Mouse (Mus musculus) testis, postnatal 10 days (tissue): ENCODE results near the gene Otulin.

Experiments used
- DNase-seq: peaks from one replicate; pipeline ENCODE4 v3.0.0; 2021; ENCODE audit warnings: low spot score

Gene Otulin

DNA sequence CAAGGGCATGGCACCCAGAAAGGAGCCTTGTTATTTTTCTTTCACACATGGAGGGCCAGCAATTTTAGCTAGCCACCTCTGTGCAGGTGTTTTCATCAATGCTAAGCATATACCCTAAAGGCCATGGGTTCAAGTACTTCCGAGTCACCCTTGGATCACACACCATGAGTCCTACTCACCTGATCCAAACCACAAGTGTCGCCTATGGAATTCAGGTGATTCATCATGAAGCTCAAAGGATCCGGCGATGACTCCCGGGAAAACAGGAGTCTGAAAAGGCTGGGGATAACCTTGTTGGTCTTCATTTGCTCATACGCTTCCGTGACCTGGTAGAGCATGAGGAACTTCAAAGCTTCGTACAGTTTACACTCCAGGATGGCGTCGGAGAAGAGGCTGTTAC lies 27.4 kb upstream of the Otulin start:
- peak; percentile 16 for DNase-seq

DNA sequence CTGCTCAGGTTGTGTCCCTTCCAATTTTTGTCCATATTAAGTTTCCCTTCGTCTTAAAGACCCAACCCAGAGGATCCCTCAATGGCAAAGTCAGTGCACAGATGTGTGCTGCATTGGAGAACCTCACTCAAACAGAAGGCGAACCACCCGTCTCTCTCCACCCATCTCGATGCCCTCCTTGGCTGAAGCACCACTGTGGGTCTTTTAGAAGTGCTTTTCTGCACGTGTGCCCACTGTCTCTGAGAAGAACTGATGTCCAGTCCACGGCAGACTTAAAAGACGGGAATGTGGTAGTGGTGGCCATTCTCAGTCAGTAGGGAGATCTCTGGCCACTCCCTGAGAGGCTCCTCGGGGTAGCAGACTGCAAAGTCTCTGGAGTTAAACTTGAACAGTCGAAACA lies 26.1 kb upstream of the Otulin start:
- DNase-seq: peak; percentile 27

DNA sequence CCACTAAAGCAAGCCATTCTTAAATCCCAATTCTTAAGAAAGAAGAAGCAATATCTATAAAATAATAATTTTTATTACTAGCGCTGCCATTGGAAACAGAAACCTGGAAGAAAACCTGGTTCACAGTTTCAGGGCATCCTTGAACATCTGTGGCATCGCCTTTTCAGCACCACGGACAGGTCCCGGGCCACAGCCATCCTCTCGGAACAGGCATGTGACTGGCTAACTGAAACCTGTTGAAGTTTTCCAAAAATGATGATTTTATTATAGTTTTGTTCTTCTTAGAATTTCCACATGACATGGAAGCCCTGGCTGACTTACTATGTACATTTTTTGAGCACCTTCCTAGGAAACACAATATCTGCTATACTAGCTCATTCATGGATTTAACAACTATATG lies 24.5 kb upstream of the Otulin start:
- DNase-seq: peak; percentile 82

DNA sequence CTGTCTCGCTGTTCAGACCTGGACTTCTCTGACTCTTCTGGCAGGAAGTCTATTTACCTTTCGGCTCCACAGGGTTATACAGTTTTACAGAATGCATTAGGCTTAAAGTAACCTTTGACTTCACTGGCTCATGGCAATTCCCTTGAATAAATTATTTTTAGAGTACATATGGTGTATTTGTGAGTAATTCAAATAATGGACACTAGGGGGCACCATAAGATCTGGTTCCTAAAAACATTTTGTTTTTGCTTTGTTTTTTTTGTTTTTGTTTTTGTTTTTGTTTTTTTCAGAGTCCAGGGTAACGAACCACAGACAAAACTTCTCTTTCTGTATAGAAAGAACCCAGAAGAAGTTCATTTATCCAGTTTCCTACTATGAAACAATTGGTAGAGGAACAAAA lies 17.2 kb upstream of the Otulin start:
- DNase-seq: no peak

DNA sequence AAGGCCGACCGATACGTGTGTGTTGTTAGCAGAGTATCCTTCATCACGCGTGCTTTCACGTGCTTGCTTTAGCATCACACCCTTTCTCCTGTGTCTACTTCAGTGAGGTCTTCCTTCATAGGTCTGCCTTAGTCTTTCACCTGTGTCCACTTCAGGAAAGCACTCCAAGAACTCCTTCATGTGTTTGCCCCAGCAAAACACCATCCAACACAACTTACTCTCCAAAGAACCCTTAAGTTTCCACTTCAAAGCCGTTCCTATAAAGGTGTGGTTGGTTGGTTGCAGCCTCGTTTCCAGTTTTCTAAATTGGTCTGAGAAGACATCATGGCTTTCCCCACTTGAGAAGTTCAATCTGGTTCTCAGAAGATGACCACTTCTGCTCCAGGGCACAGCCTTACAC lies 16.2 kb upstream of the Otulin start:
- no peak for DNase-seq

DNA sequence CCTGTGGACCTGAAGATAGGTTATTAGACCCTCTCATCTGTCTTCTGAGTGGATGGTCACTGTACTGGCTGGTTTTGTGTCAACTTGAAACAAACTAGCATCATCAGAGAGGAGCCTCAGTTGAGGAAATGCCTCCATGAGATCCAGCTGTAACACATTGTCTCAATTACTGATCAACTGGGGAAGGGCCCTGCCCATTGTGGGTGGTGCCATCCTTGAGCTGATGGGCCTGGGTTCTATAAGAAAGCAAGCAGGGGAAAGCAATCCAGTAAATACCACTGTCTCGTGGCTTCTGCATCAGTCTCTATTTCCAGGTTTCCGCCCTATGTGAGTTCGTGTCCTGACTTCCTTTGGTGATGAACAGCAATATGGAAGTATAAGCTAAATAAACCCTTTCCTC lies 14.8 kb upstream of the Otulin start:
- DNase-seq: no peak

DNA sequence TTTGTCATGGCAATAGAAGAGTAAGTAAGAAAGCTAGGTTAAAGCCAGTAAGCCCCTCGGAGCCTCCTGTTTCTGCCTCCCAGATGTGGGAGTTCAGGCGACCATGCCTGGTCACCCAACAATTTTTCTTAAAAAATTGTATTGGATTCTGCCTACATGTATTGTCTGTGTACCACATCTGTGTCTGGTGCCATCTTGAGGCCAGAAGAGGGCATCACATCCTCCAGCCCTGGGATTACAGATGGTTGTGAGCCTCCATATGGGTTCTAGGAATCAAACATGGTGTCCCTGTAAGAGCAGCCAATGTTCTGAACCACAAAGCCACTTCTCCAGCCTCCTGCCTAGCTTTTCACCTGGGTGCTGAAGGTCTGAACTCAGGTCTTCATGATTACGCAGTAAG lies 12.4 kb upstream of the Otulin start:
- DNase-seq: no peak

DNA sequence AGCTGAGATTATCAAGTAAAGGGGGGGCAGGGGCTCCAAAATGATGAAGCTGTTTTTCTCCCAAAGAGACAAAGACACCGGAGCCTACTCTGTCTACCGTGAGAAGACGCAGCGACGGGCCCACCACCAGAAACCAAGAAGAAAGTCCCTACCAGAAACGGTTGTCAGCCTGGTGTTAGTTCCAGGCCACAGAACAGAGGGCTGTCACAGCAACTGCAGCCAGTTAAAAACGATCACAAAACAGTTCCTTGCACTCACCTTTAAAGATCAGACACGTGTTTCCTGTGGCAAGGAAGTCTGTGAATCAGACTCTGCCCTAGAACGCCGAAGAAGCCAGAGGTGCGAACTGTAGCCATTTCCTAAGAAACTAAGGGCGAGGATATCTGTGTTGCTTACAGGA lies 10.7 kb upstream of the Otulin start:
- no peak for DNase-seq

DNA sequence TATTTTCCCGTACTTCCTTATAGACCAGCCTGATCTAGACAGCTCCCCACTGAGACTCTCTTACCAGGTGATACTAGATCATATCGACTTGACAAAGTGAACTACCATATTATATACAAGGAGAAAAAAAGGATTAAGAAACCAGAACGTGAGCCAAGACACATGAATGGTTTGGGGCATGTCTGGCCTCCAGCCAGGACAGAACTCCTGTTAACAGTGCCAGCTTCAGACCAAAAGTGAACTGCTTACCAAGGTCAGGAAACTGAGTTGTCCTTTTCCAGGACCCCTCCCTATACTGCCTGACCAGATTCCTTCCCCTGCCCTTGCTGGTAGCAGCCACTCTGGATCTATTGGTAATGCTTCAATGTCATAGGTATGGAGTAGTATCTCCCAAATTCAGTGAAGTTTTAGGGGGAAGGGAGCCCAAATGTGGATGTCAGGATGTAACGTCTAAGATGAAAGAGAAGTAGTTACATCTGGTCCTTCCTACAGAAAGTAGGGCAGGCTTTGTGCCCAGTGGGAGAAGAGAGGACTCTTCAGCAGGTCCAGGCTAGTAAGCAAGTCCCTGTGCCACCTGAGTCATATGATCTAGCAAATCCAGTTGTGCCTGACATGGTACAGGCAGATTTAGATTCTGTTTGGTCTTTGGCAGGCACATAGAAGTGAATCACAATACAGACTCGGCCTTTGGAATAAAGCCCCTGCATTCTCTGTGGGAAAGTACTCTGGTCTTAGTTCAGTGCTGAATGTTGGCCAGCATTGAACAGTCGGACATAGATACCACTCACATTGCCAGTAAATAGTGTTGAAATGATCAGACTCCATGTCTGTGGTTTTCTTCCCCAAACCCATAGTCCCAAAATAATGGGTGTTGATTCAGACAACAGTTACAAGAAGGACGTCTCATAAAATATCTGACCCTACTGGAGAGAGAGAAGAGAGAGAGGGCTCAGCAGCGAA lies 3.7 kb upstream of the Otulin start:
- DNase-seq: no peak

DNA sequence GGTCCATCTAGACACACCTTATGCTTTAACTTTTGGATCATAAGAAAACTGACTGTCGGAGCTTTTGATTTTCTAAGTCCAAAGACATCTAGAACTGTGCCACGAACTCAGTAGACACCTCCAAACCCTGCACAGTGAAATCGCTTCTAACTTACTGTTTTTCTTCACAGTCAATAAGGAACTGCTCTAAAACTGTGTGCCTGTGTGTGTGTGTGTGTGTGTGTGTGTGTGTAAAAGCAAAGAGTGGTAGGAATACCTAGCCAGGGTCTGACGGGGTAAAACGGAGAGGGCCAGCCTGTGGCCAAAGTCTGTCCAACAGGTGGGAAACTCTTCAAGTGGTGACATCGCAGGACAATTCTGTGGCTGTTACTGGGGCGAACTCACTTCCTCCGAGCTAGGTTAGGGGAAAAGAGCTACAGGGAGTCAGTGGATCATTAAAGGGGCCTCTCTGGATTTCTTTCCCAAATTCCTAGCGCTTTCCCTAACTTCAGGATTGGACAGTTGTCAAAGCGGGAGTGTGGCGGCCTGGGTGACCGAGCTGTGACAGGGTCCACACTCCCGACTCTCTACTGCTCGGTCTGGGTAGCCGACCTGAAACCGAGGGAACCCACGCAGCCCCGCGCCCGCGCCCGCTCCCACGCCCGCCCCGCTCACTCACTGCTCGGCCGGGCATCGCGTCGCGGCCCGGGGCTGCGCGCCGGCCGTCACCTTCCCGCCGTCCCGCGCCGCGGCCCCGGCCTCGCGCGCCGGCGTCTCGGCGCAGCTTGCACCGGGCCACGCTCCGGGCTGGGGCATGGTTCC lies 493 bp downstream of the Otulin start:
- no peak for DNase-seq

DNA sequence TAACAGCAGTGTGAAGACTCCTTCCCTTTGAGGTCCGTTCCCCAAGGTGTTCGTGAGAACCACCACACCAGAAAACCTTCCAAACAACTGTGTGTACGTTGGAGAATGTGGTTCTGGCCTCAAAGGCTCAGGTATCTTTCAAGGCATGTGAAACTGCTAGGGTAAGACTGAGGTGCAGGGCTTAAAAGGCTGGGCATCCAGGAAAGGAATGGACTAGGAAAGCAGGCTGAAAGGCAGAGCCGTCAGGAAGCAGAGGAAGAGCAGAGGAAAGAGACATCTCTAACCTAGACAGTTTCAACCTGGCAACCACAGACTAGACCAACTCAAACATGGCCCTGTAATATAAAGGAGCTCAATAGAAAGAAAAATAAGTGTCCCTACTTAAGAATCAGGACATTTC lies 1.4 kb downstream of the Otulin start:
- no peak for DNase-seq

DNA sequence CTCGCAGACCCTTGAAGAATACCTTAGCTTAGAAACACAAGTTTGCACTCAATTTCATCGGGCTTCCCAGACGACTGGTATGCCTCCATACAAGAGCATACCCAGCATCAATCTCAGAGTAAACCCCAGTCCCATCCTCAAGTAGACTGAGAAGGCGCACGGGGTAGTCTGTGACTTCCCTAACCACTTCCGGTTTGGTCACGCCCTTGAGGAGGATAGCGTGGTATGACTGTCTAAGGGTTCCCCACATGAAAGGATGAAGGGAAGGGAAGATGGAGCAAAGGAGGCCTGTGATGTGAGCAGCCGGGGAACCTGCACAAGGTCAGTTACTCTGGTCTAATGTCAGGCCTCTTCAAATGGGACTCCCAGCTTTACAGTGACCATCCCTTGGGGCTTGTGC lies 2.7 kb downstream of the Otulin start:
- DNase-seq: no peak

DNA sequence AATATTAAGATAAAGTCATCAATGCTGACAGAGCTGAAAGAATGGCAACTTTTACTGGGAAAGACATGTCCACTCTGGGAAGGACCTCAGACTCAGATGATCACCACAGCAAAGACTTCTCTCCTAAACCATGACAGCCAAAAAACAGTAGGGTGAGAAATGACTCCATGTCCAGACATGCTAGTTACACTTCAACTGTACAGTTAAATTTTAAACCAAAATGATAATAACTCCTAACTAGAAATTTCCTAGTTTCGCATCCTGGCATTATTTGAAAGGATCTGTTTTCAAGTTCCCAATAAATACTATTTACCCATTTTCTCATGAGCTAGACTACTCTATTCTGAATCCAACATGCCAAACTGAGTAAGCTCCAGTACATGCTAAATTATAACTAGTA lies 4.2 kb downstream of the Otulin start:
- no peak for DNase-seq

DNA sequence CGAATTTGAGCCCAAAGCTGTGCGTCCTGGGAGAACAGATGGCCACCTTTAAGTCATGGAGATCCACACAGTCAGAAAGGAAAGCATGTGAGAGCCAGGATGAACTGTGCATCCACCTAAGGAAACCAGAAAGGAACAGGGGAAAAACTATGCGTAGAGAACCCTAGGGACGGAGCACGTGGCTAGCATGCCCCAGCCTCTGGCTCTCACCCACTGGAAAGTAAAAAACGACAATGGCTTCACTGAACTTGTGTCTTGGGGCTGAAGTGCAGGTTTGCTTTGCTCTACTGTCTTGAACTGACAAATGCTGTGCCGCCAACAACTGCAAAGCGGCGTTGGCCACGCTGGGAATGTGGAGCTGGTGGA lies 4.6 kb downstream of the Otulin start:
- DNase-seq: no peak

DNA sequence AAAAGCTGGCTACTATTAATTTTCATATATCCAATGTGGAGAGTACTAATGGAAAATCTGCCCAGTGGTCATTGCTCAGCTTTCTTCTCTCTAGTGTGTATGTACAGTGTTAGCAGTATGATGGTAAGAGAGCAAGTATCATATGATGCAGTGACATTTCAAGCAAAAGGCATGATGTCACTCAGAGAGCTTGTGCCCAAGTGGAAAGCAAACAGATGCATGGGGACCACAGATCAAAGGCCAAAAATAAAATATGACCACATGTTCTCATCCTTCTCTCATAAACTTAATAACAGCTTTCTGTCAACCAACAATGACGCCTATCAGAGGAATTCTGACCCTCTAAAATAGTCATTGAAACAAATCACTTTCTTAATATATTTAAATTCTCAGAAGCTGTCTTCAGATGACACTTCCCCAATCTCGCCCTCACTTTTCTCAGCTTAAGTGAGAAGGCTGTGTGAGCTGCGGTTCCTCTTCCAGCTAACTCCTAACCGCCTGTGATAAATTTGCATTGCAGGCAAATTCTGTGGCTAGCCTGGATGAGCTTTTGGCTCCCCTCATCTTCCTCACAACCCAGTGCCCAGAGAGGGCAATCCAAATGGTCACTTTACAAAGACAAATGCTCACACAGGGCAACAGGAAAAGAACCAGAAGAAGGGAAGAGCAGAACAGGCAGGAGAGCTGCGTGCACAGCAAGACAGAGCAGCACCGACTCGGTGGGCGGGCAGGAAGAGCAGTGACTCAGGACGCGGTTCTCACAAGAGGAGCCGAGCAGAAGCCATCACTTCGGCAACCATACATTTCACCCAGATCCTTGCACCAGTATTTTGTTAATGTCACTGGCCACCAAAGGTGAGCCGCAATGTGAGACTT lies 5.2 kb downstream of the Otulin start:
- no peak for DNase-seq

DNA sequence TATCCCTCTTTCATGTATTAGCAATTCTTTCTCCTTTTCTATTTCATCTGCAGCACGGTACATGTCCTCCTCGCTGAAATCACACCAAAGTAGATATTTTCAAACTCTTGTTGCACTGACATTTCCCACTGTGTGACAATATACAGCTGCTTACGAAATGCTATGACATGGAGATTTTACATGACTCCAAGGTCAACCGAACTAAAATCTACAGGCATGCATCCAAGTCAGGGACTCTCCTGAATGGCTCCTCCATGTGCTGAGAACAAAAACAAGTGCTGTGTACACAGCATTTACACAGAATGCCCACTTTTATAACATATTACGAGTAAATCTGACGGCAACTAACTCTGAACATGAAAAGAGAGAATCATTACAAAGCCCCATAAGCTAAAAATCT lies 7.2 kb downstream of the Otulin start:
- no peak for DNase-seq

DNA sequence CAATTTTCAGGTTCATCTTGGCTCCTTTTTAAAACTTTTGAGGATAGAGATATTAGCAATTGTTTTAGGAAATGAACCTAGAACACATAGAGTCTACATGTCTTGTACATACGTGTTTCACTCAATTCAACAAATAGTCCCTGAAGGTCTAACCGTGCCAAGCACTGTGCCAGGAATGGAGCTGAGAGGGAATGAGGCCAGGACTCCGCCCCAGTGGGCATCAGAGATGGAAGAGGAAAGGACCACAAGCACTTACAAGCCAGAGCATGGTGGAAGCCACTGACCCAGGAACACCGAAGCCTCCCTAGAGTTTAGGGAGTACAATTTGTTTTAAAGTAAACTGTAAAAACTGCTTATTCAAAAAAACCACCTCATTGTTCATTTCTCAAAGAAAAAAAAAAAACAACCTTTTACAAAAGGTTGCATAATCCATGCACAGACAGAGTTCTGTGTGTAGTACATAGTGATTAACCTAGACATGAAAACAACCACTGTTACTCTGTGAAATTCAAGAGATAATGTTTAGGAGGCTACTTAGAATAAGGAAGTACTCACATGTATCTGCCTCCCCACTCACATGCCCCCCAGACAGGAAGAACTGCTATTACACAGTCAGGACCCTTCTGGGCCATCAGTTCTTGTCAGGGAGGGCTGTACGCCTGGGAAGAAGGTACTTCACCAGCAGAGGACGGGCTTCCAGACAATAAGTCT lies 9.9 kb downstream of the Otulin start:
- DNase-seq: no peak

DNA sequence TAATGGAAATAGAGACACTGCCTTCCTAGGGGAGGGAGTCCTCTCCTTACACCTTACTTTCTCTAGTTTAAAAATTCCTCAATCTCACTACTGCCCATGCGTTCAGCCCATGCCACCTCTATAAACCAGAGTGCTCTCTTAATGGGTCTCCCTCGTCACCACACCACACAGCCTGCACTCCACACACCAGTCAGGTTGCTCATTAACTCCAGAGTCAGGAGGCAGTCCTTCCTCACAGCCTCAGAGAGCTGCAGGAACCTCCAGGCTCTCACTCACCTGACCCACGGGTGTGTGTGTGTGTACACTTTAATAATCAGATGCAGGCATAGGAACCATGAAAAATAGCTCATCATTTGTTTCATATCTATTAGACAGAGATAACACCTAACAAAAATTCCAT lies 10.8 kb downstream of the Otulin start:
- no peak for DNase-seq

DNA sequence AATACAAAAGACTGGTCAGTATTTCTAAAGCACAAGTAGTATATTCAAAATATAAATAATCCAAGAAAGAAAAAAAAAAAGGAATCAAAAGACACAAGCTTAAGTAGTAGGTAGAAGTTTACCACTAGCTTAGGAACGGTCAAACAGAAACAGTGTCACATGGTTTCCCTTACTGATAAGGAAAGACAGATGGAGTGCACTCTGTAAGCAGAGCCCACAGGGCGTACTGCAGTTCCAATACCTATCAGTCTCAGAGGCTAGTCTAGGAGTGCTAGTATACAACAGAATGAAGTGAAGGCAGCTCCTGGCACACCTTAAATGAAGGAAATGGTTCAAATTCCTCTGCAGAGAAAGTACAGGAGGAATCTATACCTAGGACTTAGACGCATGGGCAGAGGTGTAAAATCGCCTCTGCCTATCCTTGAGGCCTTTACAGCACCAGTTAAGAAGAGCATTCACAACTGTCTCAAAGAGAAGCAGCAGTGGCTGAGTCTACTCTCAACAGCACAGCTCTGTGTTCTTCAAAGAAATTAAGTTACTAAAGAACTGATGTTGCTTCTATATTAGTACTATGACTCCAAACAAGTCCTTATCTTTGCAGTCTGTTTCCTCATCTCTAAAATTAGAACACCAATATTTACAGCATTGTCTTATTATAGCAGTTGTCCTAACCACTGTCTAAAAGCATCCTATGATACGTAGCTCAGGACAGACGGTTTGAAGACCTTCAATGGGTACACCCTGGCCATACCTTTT lies 11.5 kb downstream of the Otulin start:
- no peak for DNase-seq

DNA sequence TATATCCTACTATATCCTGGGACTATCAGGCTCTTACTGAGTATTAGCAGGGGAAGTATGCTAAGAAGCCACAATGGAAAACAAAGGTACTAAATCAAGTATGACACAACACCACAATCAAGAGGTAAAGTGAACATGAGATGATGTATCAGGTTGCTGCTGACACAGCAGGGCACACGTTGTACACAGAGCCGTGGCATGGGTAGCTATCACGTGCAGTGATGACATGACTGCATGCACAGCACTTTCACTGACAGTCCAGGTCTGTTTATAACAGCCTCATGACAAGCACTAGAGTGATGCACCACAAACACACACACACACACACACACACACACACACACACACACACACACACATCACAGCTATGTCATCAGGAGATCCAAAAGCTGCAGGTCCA lies 13.3 kb downstream of the Otulin start:
- DNase-seq: no peak

DNA sequence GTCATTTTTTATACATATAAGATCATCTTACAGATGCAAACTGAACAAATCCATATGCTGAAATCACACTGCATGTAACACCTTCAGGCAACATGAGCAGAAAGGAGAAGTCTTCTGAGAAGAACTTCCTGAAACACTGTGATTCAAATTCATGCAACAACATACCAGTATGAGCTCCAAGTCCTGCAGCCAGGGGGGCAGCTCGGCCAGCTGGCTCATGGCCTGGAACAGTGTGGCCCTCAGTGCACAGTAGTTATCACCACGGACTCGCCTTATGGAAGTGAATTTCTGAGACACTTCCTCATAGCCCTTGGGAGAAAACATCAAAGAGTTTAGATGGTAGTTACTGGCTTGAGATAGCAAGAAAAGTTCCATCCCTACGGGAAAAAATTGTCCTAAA lies 14.3 kb downstream of the Otulin start:
- DNase-seq: peak; percentile 67
